Mouse (Mus musculus) ES-E14 (cell line): ENCODE measurements around the gene Npy. TPM values are rescaled to one million over a fixed set of nuclear protein-coding genes. Genes with fewer than 3 reads are reported as not detected.

ENCODE experiments used
- DNase-seq: peaks from one replicate; pipeline ENCODE4 v3.0.0-alpha.2; 2013; ENCODE audit warnings: low read depth, low spot score
- H3K27ac ChIP-seq: 2 replicates; pipeline ENCODE4 v1.5.1; 2012; ENCODE audit warnings: low read depth, mild to moderate bottlenecking, low read length, moderate library complexity, mixed read lengths; ENCODE audit not compliant: poor library complexity, insufficient read depth, severe bottlenecking
- H3K36me3 ChIP-seq: 2 replicates; pipeline ENCODE4 v1.6.1; 2012; ENCODE audit warnings: mild to moderate bottlenecking, low read length, moderate library complexity, mixed read lengths; ENCODE audit not compliant: control insufficient read depth, poor library complexity, insufficient read depth, severe bottlenecking
- H3K4me1 ChIP-seq, 2 experiments: fragments of 150-350 bp in 1 of 2; sonication (generic) in 1 of 2; 2 replicates each; pipeline ENCODE4 v1.6.1; 2012; ENCODE audit warnings: low read length in 2 of 2, mild to moderate bottlenecking in 1 of 2, mixed read lengths in 1 of 2; ENCODE audit not compliant: control insufficient read depth in 2 of 2, insufficient read depth in 2 of 2, poor library complexity in 1 of 2
- H3K4me3 ChIP-seq, 2 experiments: fragments of 150-350 bp in 1 of 2; sonication (generic) in 1 of 2; 2 replicates each; pipeline ENCODE4 v1.5.1; 2012; ENCODE audit warnings: low read length in 2 of 2, low read depth in 1 of 2, mild to moderate bottlenecking in 1 of 2, mixed read lengths in 1 of 2; ENCODE audit not compliant: insufficient read depth in 1 of 2, poor library complexity in 1 of 2, severe bottlenecking in 1 of 2
- H3K9ac ChIP-seq: 2 replicates; pipeline ENCODE4 v1.6.1; 2012; ENCODE audit warnings: low read depth, mild to moderate bottlenecking, low read length, mixed read lengths; ENCODE audit not compliant: poor library complexity, insufficient read depth, severe bottlenecking
- H3K9me3 ChIP-seq: fragments of 150-350 bp; sonication (generic); 2 replicates; pipeline ENCODE4 v1.6.1; 2012; ENCODE audit warnings: low read depth, mild to moderate bottlenecking, low read length; ENCODE audit not compliant: control insufficient read depth, insufficient read depth
- CHD2 ChIP-seq: IDR thresholded peaks from 2 replicates; pipeline ENCODE4 v1.6.1; 2014; ENCODE audit warnings: mild to moderate bottlenecking, low read depth, low read length, inconsistent platforms
- HCFC1 ChIP-seq: IDR thresholded peaks from 2 replicates; pipeline ENCODE4 v1.6.1; 2012; ENCODE audit warnings: low read length, inconsistent platforms, borderline replicate concordance; ENCODE audit not compliant: insufficient read depth
- MAFK ChIP-seq: IDR thresholded peaks from 2 replicates; pipeline ENCODE4 v1.6.1; 2014; ENCODE audit warnings: mild to moderate bottlenecking, low read depth, low read length, inconsistent platforms; ENCODE audit not compliant: insufficient read depth
- ZC3H11A ChIP-seq: IDR thresholded peaks from 2 replicates; pipeline ENCODE4 v1.6.1; 2012; ENCODE audit warnings: low read depth, mild to moderate bottlenecking, inconsistent platforms, low read length, borderline replicate concordance
- ZNF384 ChIP-seq: IDR thresholded peaks from 2 replicates; pipeline ENCODE4 v1.6.1; 2012; ENCODE audit warnings: low read depth, low read length, inconsistent platforms
- in situ Hi-C, 2 experiments: fragments of 600-800 bp; cut with MboI; formaldehyde crosslinking; loops; one replicate each; pipeline ENCODE4 v1.15.1; 2025; ENCODE audit warnings: low sequenced_read_pairs in 2 of 2, inconsistent platforms in 1 of 2; ENCODE audit not compliant: unreplicated experiment in 2 of 2
- total RNA-seq: library from RNA; depleted of rRNA; stranded (reverse); fragments of 300-350 nt; gene quantifications from 2 replicates; pipeline ENCODE4 v1.2.3, GENCODE M21; 2012; rRNA removed

The Npy gene
- total RNA-seq = 0.48 and 1.0 TPM in 2 replicates

- DNase-seq = no peak
- TF ChIP-seq HCFC1 = no peak
- no peak for TF ChIP-seq ZC3H11A
- no peak for TF ChIP-seq ZNF384
- TF ChIP-seq CHD2 = no peak
- TF ChIP-seq MAFK = no peak
- Histone ChIP-seq H3K36me3 (no peaks in the 10 kb centered on the region), H3K9ac (peak within 1 kb of the TSS; percentile 35; the same call in 1 of the 2 replicates), H3K4me3 (peak within 1 kb of the TSS; percentile 52 to 71), H3K9me3 (no peaks in the 10 kb centered on the region), H3K27ac (no peak within 1 kb of the TSS), H3K4me1 (no peaks in the 10 kb centered on the region)
- in situ Hi-C loops = no loop called here
Observed at GRCm38 (mm10) chr6:49821961-49822870, at the start of gene Npy. TSS of gene Npy (plus strand) at chr6:49822710.

- Histone ChIP-seq H3K36me3 (no peaks in the 10 kb centered on the region), H3K9me3 (no peaks in the 10 kb centered on the region), H3K9ac (no peak overlapping the region), H3K4me3 (no peak overlapping the region), H3K4me1 (no peaks in the 10 kb centered on the region), H3K27ac (no peak overlapping the region)
- TF ChIP-seq CHD2 (no peak), HCFC1 (no peak), MAFK (no peak), ZC3H11A (no peak), ZNF384 (no peak)
- in situ Hi-C loops = no loop called here
- no peak for DNase-seq
Observed at GRCm38 (mm10) chr6:49775006-49775405, 47.5 kb upstream of the Npy start.

- H3K27ac ChIP-seq = no peak overlapping the region
- H3K4me3 ChIP-seq = peak overlapping the region; percentile 13 to 15; a peak in 1 of 4 replicates
- no peaks in the 10 kb centered on the region for H3K4me1 ChIP-seq
- in situ Hi-C loops = no loop called here
- no peak for DNase-seq
- TF ChIP-seq MAFK = no peak
- TF ChIP-seq ZNF384 = no peak
- no peak for TF ChIP-seq HCFC1
- no peak for TF ChIP-seq CHD2
- no peak for TF ChIP-seq ZC3H11A
- no peaks in the 10 kb centered on the region for H3K9me3 ChIP-seq
- H3K9ac ChIP-seq = no peak overlapping the region
- H3K36me3 ChIP-seq = no peaks in the 10 kb centered on the region
Observed at GRCm38 (mm10) chr6:49778109-49778508, 44.4 kb upstream of the Npy start.

- TF ChIP-seq HCFC1 (no peak), CHD2 (no peak), ZC3H11A (no peak), MAFK (no peak), ZNF384 (no peak)
- in situ Hi-C loops = no loop called here
Observed at GRCm38 (mm10) chr6:49778729-49779128, 43.8 kb upstream of the Npy start.

DNA sequence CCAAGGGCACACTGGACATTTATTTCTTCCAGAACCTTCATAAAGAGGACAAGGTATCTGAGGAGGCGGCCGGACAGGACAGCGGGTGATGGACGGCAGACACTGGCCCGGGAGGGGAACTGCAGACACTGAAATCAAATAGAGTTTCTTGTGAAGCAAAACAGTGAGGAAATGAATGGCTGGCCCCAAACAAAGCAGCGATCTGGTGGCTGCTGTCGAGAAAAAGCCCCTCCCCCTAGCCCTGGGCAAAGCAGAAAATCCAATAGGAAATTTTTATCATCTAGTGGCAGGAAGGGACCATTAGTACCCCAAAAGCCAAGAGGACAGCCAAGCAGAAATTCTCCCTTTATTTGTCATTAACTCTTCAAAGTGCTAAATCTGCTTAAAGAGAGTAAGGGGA, 42.9 kb upstream of the Npy start:
- Histone ChIP-seq H3K9ac (no peak overlapping the region), H3K36me3 (no peaks in the 10 kb centered on the region), H3K4me3 (no peak overlapping the region), H3K9me3 (no peaks in the 10 kb centered on the region), H3K4me1 (no peaks in the 10 kb centered on the region), H3K27ac (no peak overlapping the region)
- DNase-seq = no peak
- TF ChIP-seq HCFC1 (no peak), ZNF384 (no peak), CHD2 (no peak), ZC3H11A (no peak), MAFK (no peak)
- in situ Hi-C loops = no loop called here

More at GRCm38 (mm10) chr6:49778729-49779128, 43.8 kb upstream of the Npy start:
- Histone ChIP-seq H3K9ac (no peak overlapping the region), H3K9me3 (no peaks in the 10 kb centered on the region), H3K4me1 (no peaks in the 10 kb centered on the region), H3K27ac (no peak overlapping the region), H3K36me3 (no peaks in the 10 kb centered on the region), H3K4me3 (no peak overlapping the region)
- DNase-seq = no peak
